Mouse (Mus musculus): ENCODE measurements around the gene Zfp763.

GRCm38 (mm10) chr17:33008337-33008736, 24.9 kb downstream of the Zfp763 start:
- TF ChIP-seq CTCF (IDR thresholded peaks at IDR 0.05; ENCODE audit: borderline replicate concordance, insufficient read depth, low read depth, low read length) (no peak), POLR2A (IDR thresholded peaks at IDR 0.05; ENCODE audit: borderline replicate concordance, insufficient read depth, low read length) (no peak)

All from cerebellum, adult 2 months (tissue).